Mouse (Mus musculus) R1 (cell line): ENCODE results near the gene Hnrnpab.
"Not testable (repeated sequence)": the region's sequence is repeated elsewhere in the genome, so short reads cannot be mapped to it uniquely, and the experiment has no call there.

ENCODE experiments used
- DNase-seq: peaks from one replicate; pipeline ENCODE4 v3.0.0-alpha.2; 2018; ENCODE audit warnings: low read depth, low spot score

Gene Hnrnpab

GRCm38 (mm10) chr11:51635127-51635524 lies 28.5 kb upstream of the Hnrnpab start:
- no peak for DNase-seq

- DNase-seq = peak; percentile 68
Measured at GRCm38 (mm10) chr11:51633721-51634120, 27.1 kb upstream of the Hnrnpab start.

GRCm38 (mm10) chr11:51633200-51633599 lies 26.6 kb upstream of the Hnrnpab start:
- DNase-seq = not testable (repeated sequence)

- DNase-seq = no peak
Measured at GRCm38 (mm10) chr11:51632130-51632753, 25.6 kb upstream of the Hnrnpab start.

GRCm38 (mm10) chr11:51629651-51630314 lies 23.1 kb upstream of the Hnrnpab start:
- no peak for DNase-seq

- no peak for DNase-seq
Measured at GRCm38 (mm10) chr11:51627907-51628306, 21.3 kb upstream of the Hnrnpab start.

- no peak for DNase-seq
Measured at GRCm38 (mm10) chr11:51627425-51627824, 20.8 kb upstream of the Hnrnpab start.

- peak; percentile 50 for DNase-seq
Measured at GRCm38 (mm10) chr11:51625187-51625820, 18.7 kb upstream of the Hnrnpab start.

GRCm38 (mm10) chr11:51622971-51623491 lies 16.4 kb upstream of the Hnrnpab start:
- no peak for DNase-seq

- no peak for DNase-seq
Measured at GRCm38 (mm10) chr11:51621776-51622175, 15.1 kb upstream of the Hnrnpab start.

- DNase-seq = no peak
Measured at GRCm38 (mm10) chr11:51620084-51620483, 13.4 kb upstream of the Hnrnpab start.

- peak; percentile 100 for DNase-seq
Measured at GRCm38 (mm10) chr11:51619409-51620060, 12.9 kb upstream of the Hnrnpab start, which contains the start of gene Nhp2. Gene Nhp2, plus strand, starts transcription at chr11:51619735.

- DNase-seq = no peak
Measured at GRCm38 (mm10) chr11:51618894-51619408, 12.3 kb upstream of the Hnrnpab start.

GRCm38 (mm10) chr11:51617693-51618092 lies 11.0 kb upstream of the Hnrnpab start:
- peak; percentile 83 for DNase-seq

GRCm38 (mm10) chr11:51616113-51616512 lies 9.5 kb upstream of the Hnrnpab start:
- not testable (repeated sequence) for DNase-seq

- peak; percentile 93 for DNase-seq
Measured at GRCm38 (mm10) chr11:51615601-51616000, 9.0 kb upstream of the Hnrnpab start.

GRCm38 (mm10) chr11:51615129-51615528 lies 8.5 kb upstream of the Hnrnpab start:
- DNase-seq = peak; percentile 63

- peak; percentile 70 for DNase-seq
Measured at GRCm38 (mm10) chr11:51614256-51614655, 7.6 kb upstream of the Hnrnpab start.

- not testable (repeated sequence) for DNase-seq
Measured at GRCm38 (mm10) chr11:51609940-51610339, 3.3 kb upstream of the Hnrnpab start.

- DNase-seq = no peak
Measured at GRCm38 (mm10) chr11:51609266-51609909, 2.7 kb upstream of the Hnrnpab start.

GRCm38 (mm10) chr11:51607096-51607738 lies 570 bp upstream of the Hnrnpab start:
- DNase-seq = no peak
